Mouse (Mus musculus) brain, embryonic 18.5 days (tissue): ENCODE measurements at regions not wholly inside any gene's neighbourhood (a gene's known extent, or its start where the extent isn't known, plus 50 kb on each side); places are given as distances from the start of the nearest gene placed in this dataset.

ENCODE experiments used
- DNase-seq: peaks from one replicate; pipeline ENCODE4 v3.0.0-alpha.2; 2012; ENCODE audit warnings: low read depth, low spot score

DNA sequence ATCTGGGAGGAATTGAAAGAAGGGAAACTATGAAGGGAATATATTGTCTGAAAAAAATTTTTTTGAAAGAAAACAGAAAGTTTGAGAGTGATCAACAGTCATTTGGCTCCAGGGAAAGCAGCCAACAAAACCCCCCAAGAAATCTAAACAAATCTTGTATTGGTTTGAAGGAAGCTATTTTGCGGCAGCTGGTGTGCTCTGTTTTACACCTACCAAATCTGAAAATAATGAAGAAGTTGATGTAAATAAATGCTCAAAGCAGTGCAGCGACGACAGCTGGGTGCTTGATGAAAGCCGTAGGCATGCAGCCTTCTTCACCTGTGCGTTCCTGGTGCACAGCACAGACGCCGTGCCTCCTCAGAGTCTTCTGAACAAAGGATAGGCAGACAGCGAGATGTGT lies 488.2 kb downstream of the Tmem132b start:
- no peak for DNase-seq

DNA sequence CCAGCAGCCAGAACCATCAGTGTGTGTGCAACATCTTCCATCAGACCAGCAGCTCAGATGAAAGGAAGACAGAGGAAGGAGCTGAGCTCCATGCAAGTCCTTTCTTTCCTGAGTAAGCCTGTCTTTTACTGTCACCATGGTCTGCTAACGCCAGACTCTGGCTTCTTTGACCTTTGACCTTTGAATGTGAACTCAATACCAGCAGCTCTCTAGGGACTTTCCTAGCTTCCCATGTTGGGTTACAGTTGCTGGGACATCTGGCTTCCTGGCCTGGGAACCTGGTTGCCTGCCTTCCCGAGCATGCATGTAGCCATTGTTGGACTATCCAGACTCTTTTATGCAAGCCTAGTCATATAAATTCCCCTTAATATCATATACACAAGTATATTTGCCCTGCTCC lies 492.3 kb downstream of the Tmem132b start:
- no peak for DNase-seq

DNA sequence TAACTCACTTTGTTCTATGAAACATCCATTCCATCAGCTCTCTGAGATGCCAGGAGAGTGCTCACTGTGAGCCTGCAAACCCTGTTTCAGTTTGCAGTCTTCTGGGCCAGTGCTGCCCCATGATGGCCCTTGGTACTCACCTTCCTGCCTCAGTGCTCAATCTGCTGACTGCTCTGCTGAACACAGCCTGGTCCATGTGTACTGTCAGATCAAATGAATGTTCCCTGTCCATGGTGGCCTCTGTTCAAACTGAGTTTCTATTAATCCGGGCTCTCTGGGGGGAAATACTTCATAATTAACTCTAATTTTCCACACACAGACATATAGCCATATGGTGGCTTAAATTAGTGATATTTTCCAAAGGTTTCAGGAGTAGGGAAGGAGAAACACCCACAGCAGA lies 503.3 kb downstream of the Tmem132b start:
- no peak for DNase-seq

DNA sequence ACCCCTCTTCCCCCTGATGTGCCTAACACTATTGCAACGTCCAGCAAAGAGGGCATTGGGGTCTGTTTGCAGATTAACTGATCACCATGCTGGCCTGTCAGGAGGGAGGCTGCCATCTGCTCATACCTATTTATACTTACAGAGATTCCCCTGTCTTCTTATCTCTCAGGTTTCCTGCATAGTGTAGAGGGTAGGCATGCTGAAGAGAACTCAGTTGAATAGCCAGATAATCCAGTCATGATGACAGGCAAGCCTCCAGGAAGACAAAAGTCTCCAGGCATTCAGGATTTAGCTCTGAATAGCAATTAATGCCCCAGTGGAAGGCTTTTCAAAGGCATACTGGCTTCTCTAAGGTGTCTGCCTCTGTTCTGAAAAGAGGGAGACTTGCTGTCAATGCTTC lies 505.1 kb downstream of the Tmem132b start:
- no peak for DNase-seq

DNA sequence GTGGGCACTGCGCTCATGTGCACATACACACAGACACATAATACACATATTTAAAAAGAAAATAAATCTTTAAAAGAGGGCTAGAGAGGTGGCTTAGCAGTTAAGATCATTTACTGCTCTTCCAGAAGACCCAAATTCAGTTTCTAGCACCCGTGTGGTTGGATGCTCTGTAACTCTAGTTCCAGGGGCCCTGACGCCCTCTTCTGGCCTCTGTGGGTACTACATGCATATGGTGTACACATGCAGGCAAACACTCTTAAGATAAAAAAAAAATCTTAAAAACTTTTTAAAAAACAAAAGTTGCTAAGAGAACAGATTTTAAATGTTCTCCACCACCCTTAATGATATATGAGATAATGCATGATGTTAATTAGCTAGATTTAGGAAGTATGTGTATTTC lies 514.2 kb downstream of the Tmem132b start:
- DNase-seq = no peak

DNA sequence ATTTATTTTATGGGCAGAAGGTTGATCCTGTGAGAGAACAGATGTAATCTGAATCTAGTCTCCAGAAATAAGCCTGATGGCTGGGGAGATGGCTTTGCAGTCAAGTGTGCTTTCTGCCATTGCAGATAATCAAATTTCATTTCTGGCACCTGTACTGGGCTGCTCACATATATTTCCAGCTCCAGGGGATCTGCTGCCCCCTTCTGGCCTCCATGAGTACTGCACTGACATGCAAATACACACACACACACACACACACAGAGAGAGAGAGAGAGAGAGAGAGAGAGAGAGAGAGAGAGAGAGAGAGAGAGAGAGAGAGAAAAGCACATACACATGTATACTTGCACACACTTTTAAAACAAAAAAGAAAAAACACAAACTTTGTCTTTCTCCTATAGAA lies 532.1 kb downstream of the Tmem132b start:
- DNase-seq = no peak

DNA sequence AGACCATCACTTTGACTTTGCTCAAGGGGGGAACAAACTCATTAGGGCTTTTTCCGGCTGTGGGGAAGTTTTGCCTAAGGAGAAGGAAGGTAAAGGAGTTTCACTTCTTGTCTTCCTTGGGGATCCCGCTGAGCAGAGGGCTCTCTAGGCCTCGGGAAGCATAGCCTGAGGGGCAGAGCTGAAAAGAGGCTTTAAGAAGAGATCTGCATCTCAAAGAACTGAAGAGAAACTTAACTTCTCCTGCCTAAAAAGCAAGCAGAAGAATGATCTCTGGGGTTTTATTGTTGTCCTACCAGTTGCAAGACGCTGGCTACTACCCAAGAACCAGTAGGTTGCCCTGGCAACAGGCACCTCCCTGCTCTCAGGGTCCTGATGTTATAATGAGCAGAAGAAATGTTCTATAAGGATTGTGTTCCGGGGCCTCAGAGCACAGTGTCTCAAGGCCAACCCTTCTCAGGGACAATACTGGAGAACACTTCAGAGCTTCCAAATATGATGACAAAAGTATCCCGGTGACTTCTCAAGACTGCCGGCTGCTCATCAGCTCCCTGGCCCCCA lies 547.8 kb downstream of the Tmem132b start:
- no peak for DNase-seq

DNA sequence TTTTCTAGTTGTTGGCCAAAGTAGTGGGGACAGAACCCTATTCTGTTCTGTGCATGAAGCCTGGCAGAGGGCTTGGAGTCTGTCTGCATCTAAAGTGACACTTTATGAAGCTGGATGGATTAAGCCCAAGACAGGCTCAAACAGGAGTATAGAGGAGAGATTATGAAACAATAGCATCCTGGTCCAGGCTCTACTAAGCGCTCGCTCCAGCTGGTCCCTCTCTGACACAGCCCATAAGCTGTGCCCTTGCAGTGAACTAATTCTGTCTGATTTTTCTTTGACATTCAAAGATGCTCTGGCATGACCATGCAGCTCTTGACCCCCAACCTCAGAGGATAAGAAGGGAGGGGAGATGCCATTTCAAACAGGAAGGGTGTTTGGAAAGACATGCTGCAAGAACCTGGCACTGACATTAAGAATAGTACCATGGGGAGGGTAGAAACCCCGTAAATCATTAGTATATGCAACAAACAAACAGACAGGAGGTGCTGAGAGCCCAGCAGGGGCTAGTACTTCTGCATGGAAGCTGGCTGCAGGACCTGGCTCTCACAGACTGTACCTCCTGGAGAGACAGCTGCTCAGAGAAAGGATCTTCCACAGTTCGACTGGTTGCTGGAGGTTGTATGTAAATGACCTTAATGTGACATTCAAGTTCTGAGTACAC lies 556.8 kb downstream of the Tmem132b start:
- DNase-seq = no peak

DNA sequence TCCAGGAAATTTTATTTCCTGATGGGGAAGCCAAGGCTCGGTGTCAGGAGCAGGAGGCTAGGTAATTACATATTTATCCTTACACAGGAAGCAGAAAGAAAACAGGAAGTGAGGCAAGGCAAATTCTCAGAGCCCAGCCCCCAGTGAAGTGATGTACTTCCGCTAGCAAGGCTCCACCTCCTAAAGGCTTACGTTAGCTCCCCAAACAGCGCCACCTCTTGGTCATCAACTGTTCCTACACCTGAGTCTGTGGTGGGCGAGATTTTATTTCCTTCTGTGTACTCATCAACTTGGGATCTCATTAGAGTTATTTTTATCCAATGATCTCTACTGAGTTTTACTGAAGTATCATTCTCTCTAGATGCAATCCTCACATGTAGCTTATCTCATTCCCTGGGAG lies 561.6 kb downstream of the Tmem132b start:
- DNase-seq = no peak

DNA sequence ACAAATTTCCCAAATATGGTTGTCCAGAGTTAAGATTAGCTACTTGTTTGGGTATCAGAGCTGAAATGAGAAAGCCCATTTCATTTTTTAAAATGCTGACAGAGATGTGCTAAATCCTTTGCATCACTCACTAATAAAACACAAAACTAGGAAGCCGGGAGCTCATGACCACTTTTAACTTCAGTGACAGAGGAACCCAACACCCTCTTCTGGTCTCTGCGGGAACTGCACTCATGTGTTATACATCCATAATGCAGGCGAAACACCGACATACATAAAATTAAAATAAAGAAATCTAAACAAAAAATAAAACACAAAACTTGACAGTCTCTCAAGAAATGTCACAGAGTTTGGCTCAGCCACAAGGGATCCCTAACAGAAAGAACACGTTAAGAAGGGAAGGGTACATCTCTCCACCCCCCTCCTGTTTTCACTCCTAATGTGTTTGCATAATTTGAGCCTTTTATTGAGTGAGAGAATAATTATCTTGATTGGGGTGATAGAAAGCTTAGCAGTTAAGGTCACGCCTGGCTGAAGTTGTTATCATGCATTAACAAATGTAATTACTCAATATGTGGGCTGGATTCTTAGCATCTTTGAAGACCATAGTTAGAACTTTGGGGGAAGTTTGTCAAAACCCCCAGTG lies 565.2 kb downstream of the Tmem132b start:
- no peak for DNase-seq

DNA sequence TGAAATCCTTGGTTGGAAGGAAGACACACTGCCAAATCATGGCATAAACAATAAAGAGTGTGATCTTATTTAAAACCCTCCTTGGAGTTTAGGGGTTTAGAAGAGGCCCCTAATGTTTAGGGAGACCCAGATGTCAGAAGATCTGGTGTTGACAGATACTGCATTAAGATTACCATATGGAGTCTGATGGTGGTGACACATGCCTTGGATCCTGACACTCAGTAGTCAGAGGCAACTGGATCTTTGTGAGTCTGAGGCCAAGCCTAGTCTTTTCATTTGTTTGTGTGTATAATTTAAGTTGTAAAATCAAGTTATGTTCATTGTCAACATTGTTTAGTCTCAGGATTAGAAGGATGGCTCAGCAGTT lies 565.7 kb downstream of the Tmem132b start:
- DNase-seq = no peak

DNA sequence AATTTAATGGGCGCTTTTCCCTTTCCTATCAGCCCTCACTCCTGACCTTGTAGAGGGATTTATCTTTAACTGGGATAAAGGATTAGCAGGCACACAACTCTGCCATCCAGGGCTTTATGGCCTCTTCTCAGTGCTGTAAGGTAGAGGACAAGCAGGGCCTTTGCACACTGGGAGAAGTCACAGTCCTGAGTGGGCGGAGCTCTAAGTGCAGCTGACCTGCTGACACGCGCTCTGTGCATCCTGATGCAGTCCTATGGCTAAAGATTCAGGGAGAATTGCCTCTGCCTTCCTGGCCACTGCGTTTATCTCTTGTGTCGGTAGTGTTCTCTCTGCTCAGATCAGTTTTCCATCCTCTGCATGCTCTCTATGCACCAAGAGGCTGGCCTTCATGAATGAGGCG lies 566.9 kb downstream of the Tmem132b start:
- no peak for DNase-seq

DNA sequence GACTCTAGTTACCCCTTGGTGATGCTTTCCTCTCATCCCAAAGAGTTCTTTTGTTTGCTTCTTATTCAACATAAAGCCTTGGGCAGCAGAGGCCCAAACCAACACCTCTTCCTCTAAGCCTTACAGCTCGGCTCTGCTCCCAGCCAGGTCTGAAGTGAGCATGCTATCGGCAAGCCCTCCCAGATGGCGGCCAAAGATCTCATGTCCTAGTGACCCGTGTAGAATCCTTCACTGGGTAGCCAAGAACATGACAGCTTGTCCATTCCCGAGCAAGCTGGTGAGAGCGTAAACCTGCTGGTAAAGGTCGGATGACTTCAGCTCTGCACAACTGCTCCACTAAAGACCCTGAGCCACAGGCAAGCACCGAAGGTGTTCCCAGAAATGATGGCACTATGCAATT lies 568.4 kb downstream of the Tmem132b start:
- DNase-seq = no peak

DNA sequence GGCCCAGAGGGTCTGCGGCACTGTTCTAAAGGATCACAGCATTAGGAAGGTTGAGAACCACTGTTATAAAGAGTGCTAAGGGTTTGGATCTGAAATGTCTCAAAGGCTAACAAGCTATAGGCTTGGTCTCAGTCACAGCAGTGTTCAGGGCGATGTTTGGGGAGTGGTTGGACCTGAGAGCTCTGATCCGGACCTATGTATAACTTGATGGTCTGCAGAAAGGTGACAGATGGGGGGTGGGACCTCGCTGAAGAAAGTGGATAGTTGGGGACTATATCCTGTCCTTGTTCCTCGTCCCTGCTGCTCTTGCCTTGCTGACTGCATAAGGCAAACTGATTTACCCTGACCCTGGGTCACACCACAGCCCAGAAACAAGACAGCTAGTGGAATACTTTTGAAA lies 572.9 kb downstream of the Tmem132b start:
- DNase-seq = no peak

DNA sequence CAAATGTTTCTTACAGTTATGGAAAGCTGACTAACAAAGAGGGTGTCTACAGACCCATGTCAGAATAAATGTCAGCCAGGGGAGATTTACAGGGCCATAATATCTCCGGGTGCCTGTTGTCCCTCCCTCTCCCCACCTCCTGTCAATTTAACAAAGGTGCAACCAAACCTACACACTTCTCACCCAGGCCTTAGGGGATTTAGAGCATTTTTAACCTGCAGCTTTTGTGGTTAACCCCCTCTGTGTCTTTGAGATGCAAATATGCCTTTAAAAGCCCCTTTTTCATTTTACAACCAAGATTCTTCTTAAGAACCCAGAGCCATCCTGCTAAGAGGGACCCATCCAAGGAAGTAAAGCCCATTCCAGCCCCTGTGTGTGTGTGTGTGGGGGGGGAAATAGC lies 573.3 kb downstream of the Tmem132b start:
- no peak for DNase-seq

DNA sequence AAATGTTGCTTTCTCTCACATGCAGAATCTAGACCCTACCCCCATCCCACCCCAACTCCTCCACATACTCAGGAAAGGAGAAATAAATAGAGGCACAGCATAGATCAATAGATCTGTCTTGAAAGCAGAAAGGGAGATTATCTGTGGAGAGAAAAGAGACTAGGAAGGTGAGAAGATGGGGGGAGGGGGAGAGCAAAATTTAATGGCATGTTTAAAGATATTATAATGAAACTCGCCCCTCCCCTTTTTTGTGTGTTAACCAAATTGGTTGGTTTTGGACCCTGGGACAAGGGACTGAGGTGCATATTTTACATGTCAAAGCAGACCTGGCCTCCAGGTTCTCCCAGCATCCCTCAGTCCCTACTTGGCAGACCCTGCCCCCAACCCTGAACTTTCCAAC lies 573.9 kb downstream of the Tmem132b start:
- no peak for DNase-seq

DNA sequence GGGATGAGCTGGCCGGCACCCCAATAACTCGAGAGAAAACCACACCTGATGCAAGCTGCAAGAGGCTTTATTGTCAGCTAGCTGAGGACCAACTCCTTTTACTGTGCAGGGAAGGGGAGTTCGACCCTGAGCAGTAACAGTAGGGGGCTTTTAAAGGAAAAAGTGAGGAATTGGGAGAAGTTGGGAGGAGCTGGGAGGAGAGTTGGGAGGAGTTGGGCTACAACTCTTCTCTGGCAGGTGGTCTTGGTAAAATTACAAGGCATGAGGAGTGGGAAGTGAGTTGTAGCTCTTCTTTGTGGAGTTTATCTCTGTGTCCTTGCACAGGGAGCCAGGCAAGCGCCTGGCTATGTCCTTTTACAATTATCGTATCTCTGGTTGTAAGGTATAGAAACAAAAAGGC lies 575.4 kb downstream of the Tmem132b start:
- DNase-seq = no peak

DNA sequence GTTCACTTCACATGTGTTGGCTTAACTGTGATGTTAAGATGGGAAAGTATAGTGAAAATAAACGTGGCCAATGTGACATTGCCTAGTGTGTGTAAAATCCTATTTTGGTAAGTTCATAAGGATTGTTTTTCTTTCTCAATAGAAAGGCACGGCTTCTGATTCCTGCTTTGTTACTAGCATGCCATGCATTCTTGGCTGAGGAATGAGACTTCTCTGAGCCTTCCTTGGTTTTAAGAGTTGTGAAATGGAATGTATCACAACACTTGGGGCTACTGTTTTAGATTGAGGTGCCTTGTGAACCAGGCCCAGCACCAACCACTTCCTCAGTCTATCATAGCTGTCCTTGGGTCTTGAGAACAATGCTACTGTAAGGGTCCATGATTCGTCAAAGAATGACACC lies 577.3 kb downstream of the Tmem132b start:
- no peak for DNase-seq

DNA sequence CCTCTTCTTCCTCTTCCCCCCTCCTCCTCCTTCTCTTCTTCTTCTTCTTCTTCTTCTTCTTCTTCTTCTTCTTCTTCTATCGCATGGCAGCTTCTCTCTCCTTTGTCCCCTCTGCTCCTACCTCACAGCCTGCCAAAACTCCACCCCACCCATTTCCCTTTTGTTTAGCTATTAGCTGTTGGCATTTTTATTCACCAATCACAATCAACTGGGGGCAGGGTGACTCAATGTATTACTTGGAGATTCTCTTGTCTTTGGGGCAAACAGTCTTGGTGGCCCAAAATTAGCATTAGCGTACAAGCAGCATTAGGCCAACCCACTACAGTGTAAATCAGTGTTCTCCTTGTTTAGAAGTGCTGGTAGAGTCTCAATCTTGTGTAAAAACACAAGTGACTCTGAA lies 585.7 kb downstream of the Tmem132b start:
- no peak for DNase-seq

DNA sequence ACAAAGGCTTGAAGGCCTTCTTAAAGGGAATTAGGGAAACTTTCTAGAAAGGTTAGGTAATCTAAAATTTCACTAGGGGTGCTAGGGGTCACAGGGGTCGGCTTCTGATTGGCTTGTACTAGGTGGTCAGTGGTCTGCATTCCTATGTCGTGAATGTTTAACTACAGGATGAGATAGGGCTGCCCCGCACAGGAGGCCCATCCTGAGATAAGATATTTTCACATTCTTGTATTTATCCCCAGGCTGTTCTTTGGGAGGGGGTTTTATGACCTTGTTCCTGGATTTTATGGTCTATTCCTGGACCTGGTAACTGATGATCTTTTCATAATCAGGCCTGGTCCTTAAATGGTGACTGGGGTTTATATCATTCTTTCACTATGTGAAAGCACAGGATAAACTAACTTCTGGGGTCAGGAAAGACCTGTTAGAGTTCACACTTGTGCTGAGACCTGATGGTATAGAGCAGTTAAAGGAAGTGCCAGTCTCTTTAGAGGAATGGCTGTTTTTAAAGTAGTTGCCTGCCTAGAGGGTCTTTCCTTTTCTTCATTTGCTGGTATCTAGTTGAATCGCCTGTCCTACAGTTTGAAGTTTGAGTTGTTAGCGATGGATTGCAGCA lies 586.4 kb downstream of the Tmem132b start:
- DNase-seq = no peak

DNA sequence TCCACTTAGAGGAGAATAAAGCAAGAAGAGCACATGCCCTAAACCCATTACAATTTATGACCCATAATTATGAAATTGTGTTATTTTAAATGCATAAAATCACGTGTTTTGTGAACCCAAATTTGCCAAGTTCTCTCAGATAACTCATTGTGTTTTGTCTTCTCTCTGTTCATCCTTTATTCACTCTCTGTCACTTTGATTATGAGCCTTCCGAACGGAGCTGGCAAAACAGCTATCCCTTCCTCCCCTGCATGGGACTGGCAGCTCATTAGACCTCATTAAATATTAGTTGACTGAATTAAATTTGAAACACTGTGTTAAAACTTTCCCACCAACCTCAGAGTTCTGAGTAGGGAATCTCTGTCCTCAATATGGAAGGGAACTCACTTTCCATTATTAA lies 587.2 kb downstream of the Tmem132b start:
- no peak for DNase-seq

DNA sequence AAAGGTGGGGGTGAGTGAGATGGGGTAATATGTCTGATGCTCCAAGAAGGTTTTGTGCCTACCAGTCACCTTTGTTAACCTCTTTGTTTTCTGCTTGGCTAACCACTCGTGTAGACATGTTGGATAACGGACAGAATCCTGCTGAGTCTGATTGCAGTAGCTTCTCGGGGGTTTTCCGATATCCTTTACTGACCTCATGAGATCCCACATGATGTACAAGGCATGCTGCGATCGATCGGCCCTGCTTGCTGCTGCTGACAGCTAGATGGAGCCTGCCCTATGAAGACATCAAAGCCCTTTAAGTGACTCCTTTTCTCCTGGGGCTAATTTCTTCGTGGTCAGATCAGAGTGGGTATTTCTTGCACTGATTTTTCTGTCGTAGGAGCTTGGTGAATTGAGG lies 591.6 kb downstream of the Tmem132b start:
- no peak for DNase-seq

DNA sequence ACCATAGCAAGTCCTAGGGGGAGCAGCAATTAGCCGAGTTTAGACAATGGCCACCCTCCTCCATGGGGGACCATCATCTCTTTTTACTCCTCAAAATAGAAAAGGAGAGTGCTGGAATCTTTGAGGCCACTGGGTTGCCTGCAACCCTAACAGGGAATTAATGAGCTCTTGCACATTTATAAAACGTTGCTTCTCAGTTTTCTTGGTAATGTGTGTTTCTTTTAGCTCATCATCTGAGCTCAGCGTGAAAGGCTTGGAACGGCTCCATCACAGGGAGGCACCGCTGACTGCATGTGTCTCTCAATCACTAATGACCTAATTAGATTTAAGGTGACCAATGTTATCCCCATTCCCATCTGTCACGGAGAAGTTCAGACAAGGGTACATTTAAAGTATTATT lies 595.9 kb downstream of the Tmem132b start:
- no peak for DNase-seq
